Mouse (Mus musculus) midbrain, embryonic 13.5 days (tissue): ENCODE data around the gene Nrf1. TPM values are rescaled to one million over a fixed set of nuclear protein-coding genes. Genes with fewer than 3 reads are reported as not detected.

ENCODE experiments used
- ATAC-seq: fragments of 200-750 bp; cut with Nextera tagmentation; 2 replicates; pipeline ENCODE4 v1.8.0; 2017; ENCODE audit warnings: mild to moderate bottlenecking, moderate TSS enrichment, moderate library complexity
- H3K27ac ChIP-seq: fragments of 300-500 bp; sonication (generic); 2 replicates; pipeline ENCODE4 v1.5.1; 2015; ENCODE audit warnings: inconsistent platforms, mild to moderate bottlenecking, moderate library complexity
- H3K27me3 ChIP-seq: fragments of 300-500 bp; sonication (generic); 2 replicates; pipeline ENCODE4 v1.6.1; 2015; ENCODE audit warnings: mild to moderate bottlenecking, inconsistent platforms
- H3K36me3 ChIP-seq: fragments of 300-500 bp; sonication (generic); 2 replicates; pipeline ENCODE4 v1.6.1; 2015; ENCODE audit warnings: mild to moderate bottlenecking, inconsistent platforms
- H3K4me1 ChIP-seq: fragments of 300-500 bp; sonication (generic); replicated peaks from 2 replicates; pipeline ENCODE4 v1.6.1; 2015; ENCODE audit warnings: inconsistent platforms
- H3K4me2 ChIP-seq: fragments of 300-500 bp; sonication (generic); replicated peaks from 2 replicates; pipeline ENCODE4 v1.6.1; 2015; ENCODE audit warnings: moderate library complexity, mild to moderate bottlenecking, inconsistent platforms
- H3K4me3 ChIP-seq: fragments of 300-500 bp; sonication (generic); replicated peaks from 2 replicates; pipeline ENCODE4 v1.5.1; 2015; ENCODE audit warnings: mild to moderate bottlenecking, inconsistent platforms
- H3K9ac ChIP-seq: fragments of 300-500 bp; sonication (generic); replicated peaks from 2 replicates; pipeline ENCODE4 v1.6.1; 2015; ENCODE audit warnings: mild to moderate bottlenecking, inconsistent platforms
- H3K9me3 ChIP-seq: fragments of 300-500 bp; sonication (generic); 2 replicates; pipeline ENCODE4 v1.6.1; 2016; ENCODE audit warnings: mild to moderate bottlenecking, inconsistent platforms
- WGBS: fragments of 180-500 bp; shearing (Covaris S2); methylation state at CpG from one replicate; pipeline ENCODE4 v1.1.7; 2015; 5-methylcytosine and 5-hydroxymethylcytosine counted together
- polyA plus RNA-seq: library from polyadenylated mRNA; unstranded; fragments of >200 nt; fragmentation: Nextera tagmentation; extraction: Ambion mirVana; gene quantifications from 2 replicates; pipeline ENCODE4 v1.2.1, GENCODE M21; 2015

Gene Nrf1
- polyA plus RNA-seq, 1 experiment from 2014 or later = 58.2 TPM

DNA sequence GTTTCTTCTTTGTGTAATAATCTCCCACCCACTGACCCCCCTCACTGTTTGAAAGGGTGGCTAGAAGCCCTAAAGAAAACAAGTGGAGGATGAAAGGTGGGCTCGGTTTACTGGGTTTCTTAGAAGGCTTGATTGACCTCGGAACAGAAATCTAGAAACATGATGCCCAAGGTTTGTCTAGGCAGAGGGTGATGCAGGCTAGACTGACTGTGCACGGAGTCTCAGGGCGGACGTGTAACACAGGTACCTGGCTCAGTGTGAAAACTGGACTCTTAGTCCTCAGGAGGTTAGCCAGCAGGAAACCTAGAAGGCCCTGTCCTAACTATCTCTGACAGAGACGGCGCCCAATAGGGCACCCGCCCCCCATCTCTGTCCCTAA lies 124.6 kb downstream of the Nrf1 start:
- Histone ChIP-seq H3K36me3 (no peaks in the 10 kb centered on the region), H3K4me2 (no peak overlapping the region), H3K9me3 (no peaks in the 10 kb centered on the region), H3K27ac (no peak overlapping the region), H3K4me3 (0 out of 2 replicates have a peak overlapping the region, but pooled peaks have one; percentile 25), H3K9ac (no peak overlapping the region), H3K27me3 (peaks cover 97% of the 10 kb centered on the region), H3K4me1 (peaks cover 42% of the 10 kb centered on the region)
- WGBS = 6% methylated on average over 8 of the region's 8 CpGs
- no peak for ATAC-seq

DNA sequence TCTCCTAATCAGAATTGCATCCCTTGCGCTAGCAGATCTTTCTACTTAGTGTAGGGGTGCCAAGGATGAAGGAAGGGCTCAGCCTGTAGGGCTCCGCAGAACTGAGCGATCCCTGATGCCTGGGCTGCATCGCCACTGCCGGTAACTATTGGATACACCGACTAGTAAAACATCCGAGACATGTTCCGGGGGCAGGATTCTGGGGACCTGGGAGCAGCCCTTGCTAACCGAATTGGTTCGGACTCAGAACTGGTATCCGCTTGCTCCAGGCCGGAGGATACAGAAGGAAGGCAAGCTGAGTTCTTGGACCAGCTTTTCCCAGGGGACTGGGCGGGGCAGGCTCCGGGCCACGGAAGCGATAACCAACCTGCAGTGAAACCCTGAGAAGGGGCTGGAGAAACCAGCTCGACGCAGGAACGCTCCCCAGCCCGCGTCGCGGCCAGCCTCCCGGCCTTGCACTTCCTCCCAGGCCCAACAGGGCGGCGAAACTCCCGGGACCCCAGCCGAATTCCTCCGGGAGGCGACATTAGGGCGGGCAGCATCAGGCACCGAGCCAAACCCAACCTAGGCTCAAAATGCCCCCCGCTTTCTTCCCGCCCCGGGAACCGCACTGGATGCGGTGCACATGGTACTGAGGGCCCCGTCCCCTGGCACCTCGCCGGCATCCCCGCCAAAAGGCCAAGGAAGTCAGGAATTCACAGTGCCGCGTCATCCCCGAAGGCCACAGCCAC lies 125.2 kb downstream of the Nrf1 start:
- Histone ChIP-seq H3K4me3 (peak overlapping the region; percentile 25), H3K27ac (no peak overlapping the region), H3K4me1 (peaks cover 43% of the 10 kb centered on the region), H3K4me2 (peak overlapping the region; percentile 44), H3K9ac (no peak overlapping the region), H3K27me3 (peaks cover 97% of the 10 kb centered on the region), H3K36me3 (no peaks in the 10 kb centered on the region), H3K9me3 (no peaks in the 10 kb centered on the region)
- ATAC-seq = no peak
- 1% methylated on average over 44 of the region's 44 CpGs for WGBS

DNA sequence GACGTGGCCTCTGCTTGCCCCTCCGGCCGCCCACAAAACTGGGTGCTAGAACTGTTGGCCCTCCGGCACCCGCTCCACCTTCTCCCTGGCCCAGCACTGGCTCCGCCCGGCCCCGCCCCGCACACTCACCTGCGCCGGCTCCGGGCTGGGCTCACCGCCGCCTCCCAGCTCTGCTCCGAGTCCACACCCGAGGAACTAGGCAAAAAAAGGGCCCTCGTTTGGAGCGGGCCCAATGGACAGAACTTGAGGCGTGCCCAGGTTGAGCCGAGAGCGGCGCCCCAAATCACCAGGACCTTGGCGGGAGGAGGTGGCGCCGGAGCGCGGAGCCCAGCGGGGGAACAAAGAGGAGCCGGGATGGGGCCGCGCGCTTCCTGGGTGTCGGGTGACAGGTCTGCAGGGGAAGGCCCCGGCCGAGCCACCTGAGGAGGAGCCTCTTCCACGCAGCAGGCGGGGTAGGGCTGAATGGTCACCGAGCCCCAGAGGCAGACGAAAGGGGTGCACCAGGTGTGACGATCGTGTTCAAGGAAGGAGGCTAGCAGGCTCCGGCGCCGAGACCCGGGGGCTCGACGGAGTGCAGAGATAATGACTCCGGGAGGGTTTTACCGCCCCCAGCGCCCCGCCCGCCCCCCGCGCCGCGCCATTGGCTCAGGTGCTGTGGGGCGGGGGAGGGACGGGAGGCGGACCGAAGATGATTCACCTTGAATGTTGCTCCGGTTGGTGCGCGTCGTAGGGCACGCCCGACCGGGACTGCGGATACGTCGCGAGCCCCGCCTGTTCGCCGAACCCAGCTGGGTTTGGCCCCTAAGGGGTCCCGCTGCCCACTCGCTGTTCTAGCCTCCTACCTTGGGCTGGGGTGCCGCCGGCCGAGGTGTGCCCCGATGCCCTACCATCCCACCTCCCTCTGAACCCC lies 126.0 kb downstream of the Nrf1 start:
- no peak for ATAC-seq
- peaks cover 46% of the 10 kb centered on the region for H3K4me1 ChIP-seq
- no peak overlapping the region for H3K9ac ChIP-seq
- H3K27ac ChIP-seq = no peak overlapping the region
- under 1% methylated on average over 74 of the region's 80 CpGs for WGBS
- peaks cover 97% of the 10 kb centered on the region for H3K27me3 ChIP-seq
- H3K4me3 ChIP-seq = peak overlapping the region; percentile 25
- H3K36me3 ChIP-seq = no peaks in the 10 kb centered on the region
- H3K4me2 ChIP-seq = peak overlapping the region; percentile 44
- no peaks in the 10 kb centered on the region for H3K9me3 ChIP-seq

DNA sequence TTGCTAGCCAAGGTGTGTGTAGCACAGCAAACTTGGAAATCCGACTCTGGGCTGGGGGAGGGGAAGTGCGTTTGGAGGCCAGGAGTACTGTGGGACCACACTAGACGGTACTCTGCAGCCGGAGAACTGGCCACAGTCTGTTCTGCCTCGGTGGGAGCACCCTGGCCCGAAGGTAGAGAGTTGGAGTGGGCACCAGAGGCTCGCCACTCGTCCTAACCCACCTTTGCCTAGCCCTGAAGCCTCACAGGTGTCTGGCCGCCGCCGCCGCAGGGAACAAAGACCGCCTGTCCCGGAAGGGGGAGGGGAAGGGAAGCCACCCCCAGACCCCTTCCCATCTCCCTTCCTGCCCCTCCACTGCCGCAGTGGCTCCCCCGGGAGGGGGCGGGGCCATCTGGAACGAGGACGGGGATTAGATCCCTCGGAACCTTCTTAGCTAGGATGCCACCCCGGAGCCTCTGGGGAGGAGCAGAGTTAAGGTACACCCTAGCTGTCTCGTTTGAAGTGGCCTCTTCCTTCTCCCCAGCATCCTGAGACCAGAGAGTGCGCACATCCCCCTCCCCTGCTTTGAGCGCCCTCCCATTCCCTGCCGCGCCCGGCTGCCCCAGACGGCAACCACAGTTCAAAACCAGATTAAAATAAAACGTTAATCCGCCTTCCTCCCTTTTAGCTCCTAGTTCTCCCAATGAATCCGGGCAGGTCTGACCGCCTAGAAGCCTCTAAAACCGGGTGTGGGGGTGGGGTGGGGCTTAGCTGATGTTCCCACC lies 126.9 kb downstream of the Nrf1 start:
- Histone ChIP-seq H3K9me3 (no peaks in the 10 kb centered on the region), H3K4me1 (peaks cover 49% of the 10 kb centered on the region), H3K4me3 (peak overlapping the region; percentile 25), H3K27me3 (peaks cover 97% of the 10 kb centered on the region), H3K27ac (no peak overlapping the region), H3K9ac (no peak overlapping the region), H3K4me2 (peak overlapping the region; percentile 44), H3K36me3 (no peaks in the 10 kb centered on the region)
- under 1% methylated on average over 33 of the region's 33 CpGs for WGBS
- 0 out of 2 replicates have a peak, but pooled peaks have one; percentile 12 for ATAC-seq

DNA sequence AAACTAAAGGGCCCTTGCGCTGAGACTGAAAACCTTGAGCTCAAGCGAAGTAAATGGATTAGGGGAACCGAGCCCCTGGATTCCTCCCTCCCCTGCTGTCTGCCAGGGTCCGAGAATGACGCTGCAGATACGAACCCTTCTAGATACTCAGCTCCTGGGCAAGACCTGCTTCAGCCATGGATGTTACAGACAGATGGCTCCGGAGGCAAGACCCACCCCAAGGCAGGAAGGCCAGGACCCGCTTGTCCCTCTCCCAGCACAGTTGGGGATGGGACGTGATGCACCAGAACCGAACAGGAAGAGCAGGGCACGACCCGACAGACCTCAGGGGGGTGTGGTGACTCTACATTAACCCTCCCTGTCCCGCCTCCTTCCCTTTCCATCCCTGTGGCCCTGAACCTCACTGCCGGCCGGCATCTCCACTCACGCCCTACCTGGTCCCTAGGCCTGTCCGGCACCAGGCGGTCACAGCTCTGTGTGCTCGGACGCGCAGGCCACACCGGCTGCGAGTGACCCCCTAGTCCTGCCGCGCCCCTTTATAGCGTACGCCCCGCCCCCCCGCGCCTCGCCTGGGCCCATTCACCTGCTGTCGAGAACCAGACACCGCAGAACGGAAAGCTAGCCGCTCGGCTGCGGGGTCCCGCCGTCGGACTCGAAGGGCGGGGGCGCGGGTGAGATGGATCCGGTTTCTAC lies 127.6 kb downstream of the Nrf1 start:
- H3K9ac ChIP-seq = no peak overlapping the region
- H3K9me3 ChIP-seq = no peaks in the 10 kb centered on the region
- H3K36me3 ChIP-seq = no peaks in the 10 kb centered on the region
- peaks cover 97% of the 10 kb centered on the region for H3K27me3 ChIP-seq
- H3K4me3 ChIP-seq = peak overlapping the region; percentile 28
- ATAC-seq = peak; percentile 9; the same call in 1 of the 2 replicates
- under 1% methylated on average over 45 of the region's 45 CpGs for WGBS
- peaks cover 54% of the 10 kb centered on the region for H3K4me1 ChIP-seq
- H3K4me2 ChIP-seq = peak overlapping the region; percentile 44
- H3K27ac ChIP-seq = no peak overlapping the region

DNA sequence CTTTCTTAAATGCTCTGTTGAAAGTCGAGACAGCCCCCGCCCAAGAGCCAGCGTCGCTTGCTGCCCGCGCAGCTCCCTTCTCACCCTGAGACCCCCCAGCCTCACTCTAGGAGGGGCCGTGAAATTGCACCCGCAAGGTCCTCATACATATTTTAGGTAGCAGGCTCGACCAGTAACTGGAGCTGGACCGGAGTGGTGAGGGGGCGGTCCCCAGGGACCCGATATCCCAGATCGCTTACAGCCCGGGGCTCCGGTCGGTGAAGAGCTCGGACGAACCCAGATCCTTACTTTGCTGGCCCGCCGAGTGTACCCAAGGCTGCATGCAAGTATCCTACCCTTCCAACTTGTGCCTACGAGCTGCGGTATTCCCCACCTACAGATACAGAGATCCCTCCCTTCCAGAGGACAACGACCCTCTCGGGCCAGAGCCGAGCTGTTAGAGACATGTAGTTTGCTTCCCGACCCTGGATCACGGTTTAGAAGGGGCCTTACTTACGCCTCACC lies 128.2 kb downstream of the Nrf1 start:
- H3K36me3 ChIP-seq = no peaks in the 10 kb centered on the region
- no peak overlapping the region for H3K27ac ChIP-seq
- H3K4me2 ChIP-seq = peak overlapping the region; percentile 44
- H3K9ac ChIP-seq = no peak overlapping the region
- peaks cover 97% of the 10 kb centered on the region for H3K27me3 ChIP-seq
- H3K4me3 ChIP-seq = peak overlapping the region; percentile 28
- peaks cover 54% of the 10 kb centered on the region for H3K4me1 ChIP-seq
- ATAC-seq = no peak
- H3K9me3 ChIP-seq = no peaks in the 10 kb centered on the region
- WGBS = under 1% methylated on average over 28 of the region's 28 CpGs

DNA sequence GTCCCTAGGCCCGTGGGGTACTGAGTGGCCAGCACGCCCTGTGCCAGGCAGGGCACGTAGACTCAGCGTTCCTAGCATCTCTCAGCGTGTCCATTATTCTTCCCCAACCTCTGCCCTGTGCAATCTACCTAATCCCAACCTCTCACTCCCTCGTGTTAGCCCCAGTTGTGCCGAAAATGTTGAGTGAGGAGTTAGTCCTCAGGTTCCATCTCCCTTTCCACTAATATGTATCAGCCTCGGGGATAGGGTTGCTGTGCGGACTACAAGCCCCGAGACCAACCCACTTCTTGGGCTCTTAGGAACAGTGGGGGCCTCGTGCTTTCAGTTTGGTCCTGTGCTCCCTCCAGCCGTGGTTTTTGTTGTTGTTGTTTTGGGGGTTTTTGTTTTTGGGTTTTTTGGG lies 128.7 kb downstream of the Nrf1 start:
- Histone ChIP-seq H3K9me3 (no peaks in the 10 kb centered on the region), H3K4me2 (no peak overlapping the region), H3K27ac (no peak overlapping the region), H3K4me1 (peaks cover 54% of the 10 kb centered on the region), H3K27me3 (peaks cover 97% of the 10 kb centered on the region), H3K4me3 (no peak overlapping the region), H3K36me3 (no peaks in the 10 kb centered on the region), H3K9ac (no peak overlapping the region)
- no peak for ATAC-seq
- 4% methylated on average over 12 of the region's 12 CpGs for WGBS

DNA sequence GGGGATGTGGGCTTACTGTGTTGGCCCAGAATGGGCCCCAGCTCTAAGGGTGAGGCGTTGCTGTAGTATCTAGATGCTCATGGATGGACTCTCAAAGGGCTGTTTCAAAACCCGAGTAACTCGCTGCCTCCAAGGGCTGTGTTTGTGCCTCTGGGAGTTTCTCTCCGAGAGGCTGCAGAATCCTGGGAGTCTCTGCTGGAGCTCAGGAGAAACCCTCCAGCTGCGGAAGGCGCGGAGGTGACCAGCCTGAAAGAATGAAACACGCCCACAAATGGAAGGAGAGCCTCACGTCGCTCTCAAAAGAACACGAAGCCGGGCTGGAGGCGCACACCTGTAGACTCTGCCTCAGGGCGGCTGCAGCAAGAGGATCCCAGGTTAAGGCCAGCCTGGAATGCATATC lies 129.5 kb downstream of the Nrf1 start:
- Histone ChIP-seq H3K36me3 (no peaks in the 10 kb centered on the region), H3K4me2 (no peak overlapping the region), H3K27me3 (peaks cover 96% of the 10 kb centered on the region), H3K27ac (no peak overlapping the region), H3K4me1 (peaks cover 54% of the 10 kb centered on the region), H3K9ac (no peak overlapping the region), H3K9me3 (no peaks in the 10 kb centered on the region), H3K4me3 (no peak overlapping the region)
- 1% methylated on average over 14 of the region's 14 CpGs for WGBS
- no peak for ATAC-seq

DNA sequence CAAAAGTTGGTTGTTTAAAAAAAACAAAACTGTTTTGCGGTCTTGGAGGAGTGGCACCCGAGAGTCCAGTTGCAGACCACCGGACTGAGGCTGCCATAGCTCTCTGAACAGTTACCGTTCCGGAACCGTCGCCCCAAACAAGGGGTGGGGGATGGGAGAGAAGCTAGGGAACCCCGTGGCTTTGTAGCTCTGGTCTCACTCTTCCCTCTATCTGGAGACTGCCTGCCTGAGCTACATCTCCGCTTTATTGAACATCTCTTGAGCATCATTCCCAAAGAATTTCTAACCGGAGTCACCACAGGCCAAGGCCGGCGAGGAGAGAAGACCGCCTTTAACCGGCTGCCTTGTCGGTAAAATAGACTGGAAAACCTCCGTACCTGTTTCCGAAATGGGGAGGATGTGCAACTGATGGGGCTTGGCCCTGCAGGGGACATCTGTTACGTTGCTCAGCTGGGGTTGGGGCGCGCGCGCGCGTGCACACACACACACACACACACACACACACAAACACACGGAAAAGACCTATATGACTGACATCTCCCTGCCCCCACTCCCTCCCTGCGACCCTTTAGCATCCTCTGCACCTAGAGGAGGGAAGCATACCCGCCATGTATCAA lies 130.3 kb downstream of the Nrf1 start:
- Histone ChIP-seq H3K4me2 (no peak overlapping the region), H3K9me3 (no peaks in the 10 kb centered on the region), H3K27me3 (peaks cover 92% of the 10 kb centered on the region), H3K27ac (no peak overlapping the region), H3K4me1 (peaks cover 48% of the 10 kb centered on the region), H3K4me3 (no peak overlapping the region), H3K36me3 (no peaks in the 10 kb centered on the region), H3K9ac (no peak overlapping the region)
- no peak for ATAC-seq
- 1% methylated on average over 27 of the region's 27 CpGs for WGBS

DNA sequence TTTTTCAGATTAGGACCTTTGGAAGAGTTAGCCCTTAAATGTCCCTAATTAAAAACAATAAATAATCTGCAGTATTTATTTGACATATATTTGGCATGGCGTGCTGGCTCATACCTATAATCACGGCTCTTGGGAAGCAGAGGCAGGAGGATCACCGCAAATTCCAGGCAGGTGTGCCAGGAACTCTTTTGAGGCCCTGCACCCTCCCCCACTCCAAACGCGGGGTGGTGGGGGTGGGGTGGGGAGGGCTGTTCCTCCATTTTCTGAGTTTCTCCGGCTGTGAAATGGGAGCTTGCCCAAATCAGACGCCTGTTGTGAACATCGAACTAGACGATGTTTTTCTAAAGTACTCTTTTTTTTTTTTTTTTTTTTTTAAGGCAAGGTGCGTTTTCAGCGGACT lies 131.3 kb downstream of the Nrf1 start:
- WGBS = 27% methylated on average over 11 of the region's 11 CpGs
- Histone ChIP-seq H3K9me3 (no peaks in the 10 kb centered on the region), H3K27ac (no peak overlapping the region), H3K36me3 (no peaks in the 10 kb centered on the region), H3K27me3 (peaks cover 87% of the 10 kb centered on the region), H3K4me2 (no peak overlapping the region), H3K4me1 (peaks cover 39% of the 10 kb centered on the region), H3K9ac (no peak overlapping the region), H3K4me3 (no peak overlapping the region)
- no peak for ATAC-seq

DNA sequence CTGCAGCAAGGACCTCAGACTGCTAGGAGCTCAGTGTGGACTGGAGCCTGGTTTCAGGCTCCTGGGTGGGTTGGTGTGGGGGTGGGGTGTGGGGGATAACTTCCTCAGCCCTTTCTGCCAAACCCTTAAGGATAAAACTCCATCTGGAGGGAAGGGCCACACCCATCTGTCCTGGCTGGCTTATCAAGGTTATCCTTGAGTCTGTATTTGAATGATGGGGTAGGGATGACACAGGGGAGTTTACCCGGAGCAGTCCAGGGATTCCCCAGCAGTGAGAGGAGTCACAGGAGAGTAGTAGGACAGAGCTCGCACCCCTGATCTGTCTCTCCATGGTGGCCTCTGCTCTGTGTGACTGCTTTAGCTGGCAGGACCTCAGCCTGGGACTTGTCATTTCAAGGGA lies 132.5 kb downstream of the Nrf1 start:
- no peaks in the 10 kb centered on the region for H3K9me3 ChIP-seq
- ATAC-seq = peak; percentile 47; the same call in 1 of the 2 replicates
- 18% methylated on average over 2 of the region's 2 CpGs for WGBS
- H3K4me2 ChIP-seq = no peak overlapping the region
- no peak overlapping the region for H3K4me3 ChIP-seq
- H3K4me1 ChIP-seq = peaks cover 27% of the 10 kb centered on the region
- H3K27me3 ChIP-seq = peaks cover 87% of the 10 kb centered on the region
- no peak overlapping the region for H3K27ac ChIP-seq
- no peaks in the 10 kb centered on the region for H3K36me3 ChIP-seq
- no peak overlapping the region for H3K9ac ChIP-seq
